Mouse (Mus musculus) neural tube, postnatal 0 days (tissue): ENCODE data around the gene Ccdc120. TPM values are rescaled to one million over a fixed set of nuclear protein-coding genes. Genes with fewer than 3 reads are reported as not detected.

ENCODE experiments used
- polyA plus RNA-seq: library from polyadenylated mRNA; unstranded; fragments of >200 nt; fragmentation: Nextera tagmentation; extraction: Ambion mirVana; gene quantifications from 2 replicates; pipeline ENCODE4 v1.2.1, GENCODE M21; 2015

Gene Ccdc120
- 38.8 and 40.7 TPM in 2 replicates for polyA plus RNA-seq

DNA sequence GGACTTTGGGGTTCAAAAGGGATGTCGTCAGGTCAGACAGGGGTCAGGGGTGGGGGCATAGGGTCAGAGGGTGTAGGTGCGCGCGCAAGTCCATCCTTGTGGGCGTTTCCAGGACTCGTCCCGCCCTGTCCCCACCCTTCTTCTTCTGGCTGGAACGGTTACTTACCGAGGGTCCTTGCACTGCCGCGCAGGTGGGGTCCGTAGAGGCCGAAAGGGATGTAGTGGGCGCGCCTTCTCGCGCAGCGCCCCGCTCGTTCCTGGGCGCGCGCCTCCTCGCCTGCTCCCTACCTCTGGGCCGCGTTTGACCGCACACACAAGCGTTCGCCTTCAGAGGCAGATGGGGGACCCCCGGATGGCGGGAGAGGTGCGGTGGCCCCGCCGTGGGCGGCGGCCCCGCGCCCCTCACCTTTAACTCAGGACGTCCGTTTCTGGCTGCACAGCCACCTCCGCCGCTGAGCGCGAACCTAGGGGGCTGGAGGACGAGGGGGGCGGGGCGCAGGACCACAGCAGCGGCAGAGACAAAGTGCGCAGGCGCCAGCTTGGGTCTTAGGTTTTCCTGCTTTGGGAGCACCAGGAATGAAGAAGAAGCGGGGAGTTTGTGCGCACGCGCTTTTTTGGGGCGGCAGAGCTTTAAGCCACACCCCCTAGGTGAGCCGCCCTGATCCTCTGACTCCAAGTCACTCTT lies at the start of gene Ccdc120:
Gene Ccdc120, minus strand, starts transcription at position 474 of the 685 bp plus-strand sequence.

GRCm38 (mm10) chrX:7789542-7790136 lies 38.9 kb upstream of the Ccdc120 start, which contains the start of gene Gripap1:
TSS of gene Gripap1 (plus strand) at chrX:7789765.

GRCm38 (mm10) chrX:7762137-7762920 lies 11.6 kb upstream of the Ccdc120 start, which contains the start of gene Tfe3:
TSS of gene Tfe3 (plus strand) at chrX:7762560.

GRCm38 (mm10) chrX:7728215-7728921 lies 22.3 kb downstream of the Ccdc120 start, which contains the start of gene Praf2:
TSS of gene Praf2 (plus strand) at chrX:7728439.

GRCm38 (mm10) chrX:7721514-7722281 lies 29.0 kb downstream of the Ccdc120 start, which contains the start of gene Gm45208:
TSS of gene Gm45208 (plus strand) at chrX:7722245.

DNA sequence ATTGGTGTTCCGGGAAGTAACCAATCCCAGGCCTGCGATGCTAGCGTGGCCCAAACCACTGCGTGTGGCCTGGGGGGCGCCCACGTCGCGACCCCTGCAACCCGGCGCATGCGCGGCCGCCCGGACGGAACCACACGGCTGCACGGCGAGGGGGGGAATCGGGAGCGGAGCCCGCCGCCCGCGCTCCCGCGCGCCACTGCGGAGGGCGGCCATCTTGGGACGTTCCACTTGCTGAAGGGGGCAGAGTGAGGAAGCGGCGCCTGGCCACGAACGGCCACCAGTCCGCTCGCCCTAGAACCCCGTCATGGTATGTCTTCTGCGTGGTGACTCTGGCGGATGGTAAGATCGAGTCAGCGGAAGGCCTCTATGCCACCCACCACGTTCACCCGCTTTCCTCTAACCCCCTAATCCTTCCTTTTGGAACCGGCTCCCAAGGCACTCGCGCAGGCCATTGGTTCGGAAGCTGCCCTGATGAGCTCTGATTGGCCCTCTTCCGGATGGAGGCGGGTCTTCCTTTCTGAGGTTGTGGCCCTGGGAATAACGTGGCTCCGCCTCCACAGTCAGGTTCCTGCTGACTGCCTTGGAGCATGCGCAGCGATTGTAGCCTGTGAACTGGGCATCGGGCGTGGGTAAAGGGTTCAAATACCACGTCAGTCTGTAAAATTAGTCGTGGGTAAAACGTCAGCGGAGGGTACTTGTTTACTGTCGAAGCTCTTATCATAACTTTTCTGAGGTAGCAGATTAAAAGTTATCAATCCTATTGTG lies 36.4 kb downstream of the Ccdc120 start, which contains the start of gene Wdr45:
Gene Wdr45, plus strand, starts transcription at position 199 of the 765 bp plus-strand sequence.

DNA sequence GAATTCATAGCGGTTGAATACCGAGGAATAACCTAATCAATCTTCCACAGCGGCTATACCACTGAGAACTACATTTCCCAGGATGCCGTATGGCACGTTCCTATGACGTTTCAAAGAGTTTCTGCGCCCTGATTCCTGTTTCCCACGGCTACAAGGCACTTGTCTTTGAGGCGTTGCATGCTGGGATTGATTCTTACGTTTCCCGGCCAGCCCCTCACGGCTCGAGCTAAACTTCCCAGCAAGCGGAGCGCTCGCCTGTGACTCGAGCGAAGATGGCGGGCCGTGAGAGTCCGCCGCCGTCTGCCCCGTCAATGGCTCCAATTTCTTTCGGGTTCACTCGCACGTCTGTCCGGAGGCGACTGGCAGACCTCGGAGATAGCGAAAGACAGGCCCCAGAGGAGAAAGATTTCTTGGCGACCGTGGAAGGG lies 53.7 kb downstream of the Ccdc120 start, which contains the start of gene Gpkow:
Gene Gpkow, plus strand, starts transcription at position 178 of the 428 bp plus-strand sequence.

Other genes with a start within 250 kb of the Ccdc120 start
- gene Foxp3, start 177.3 kb downstream of the Ccdc120 start, polyA plus RNA-seq = 0.14 TPM in 1 of 2 replicates, not detected in the other
- 9.4 and 10.0 TPM in 2 replicates for gene Ppp1r3f, start 176.6 kb downstream of the Ccdc120 start, polyA plus RNA-seq
- 19.7 and 20.6 TPM in 2 replicates for gene Ccdc22, start 145.4 kb downstream of the Ccdc120 start, polyA plus RNA-seq
- 0.03 and 0.19 TPM in 2 replicates for gene Cacna1f, start 143.8 kb downstream of the Ccdc120 start, polyA plus RNA-seq
- gene Syp, start 112.4 kb downstream of the Ccdc120 start, polyA plus RNA-seq = 301 and 346 TPM in 2 replicates
- 1.6 and 1.8 TPM in 2 replicates for gene Prickle3, start 93.6 kb downstream of the Ccdc120 start, polyA plus RNA-seq
- 24.1 and 30.5 TPM in 2 replicates for gene Plp2, start 79.5 kb downstream of the Ccdc120 start, polyA plus RNA-seq
- gene Magix, start 69.7 kb downstream of the Ccdc120 start, polyA plus RNA-seq = 0.09 TPM in 1 of 2 replicates, not detected in the other
- gene Gpkow, start 53.8 kb downstream of the Ccdc120 start, polyA plus RNA-seq = 36.7 and 37.7 TPM in 2 replicates
- gene Wdr45, start 36.6 kb downstream of the Ccdc120 start, polyA plus RNA-seq = 32.1 and 33.5 TPM in 2 replicates
- 1.1 TPM in 1 of 2 replicates, not detected in the other for gene Gm45208, start 28.7 kb downstream of the Ccdc120 start, polyA plus RNA-seq
- gene Praf2, start 22.5 kb downstream of the Ccdc120 start, polyA plus RNA-seq = 127 and 148 TPM in 2 replicates
- 21.2 and 23.8 TPM in 2 replicates for gene Tfe3, start 11.7 kb upstream of the Ccdc120 start, polyA plus RNA-seq
- gene Gripap1, start 38.9 kb upstream of the Ccdc120 start, polyA plus RNA-seq = 52.2 and 56.6 TPM in 2 replicates
- 7.6 and 8.1 TPM in 2 replicates for gene Kcnd1, start 71.4 kb upstream of the Ccdc120 start, polyA plus RNA-seq
- 34.5 and 38.3 TPM in 2 replicates for gene Otud5, start 90.5 kb upstream of the Ccdc120 start, polyA plus RNA-seq
- 27.0 and 30.5 TPM in 2 replicates for gene Pim2, start 127.4 kb upstream of the Ccdc120 start, polyA plus RNA-seq
- 50.9 and 54.9 TPM in 2 replicates for gene Slc35a2, start 133.1 kb upstream of the Ccdc120 start, polyA plus RNA-seq
- gene Pqbp1, start 148.4 kb upstream of the Ccdc120 start, polyA plus RNA-seq = 190 and 200 TPM in 2 replicates
- 124 and 134 TPM in 2 replicates for gene Timm17b, start 148.5 kb upstream of the Ccdc120 start, polyA plus RNA-seq
- gene Gm10491, start 156.9 kb upstream of the Ccdc120 start, polyA plus RNA-seq = not detected in 2 replicates
- not detected in 2 replicates for gene Gm10490, start 158.6 kb upstream of the Ccdc120 start, polyA plus RNA-seq
- gene Pcsk1n, start 168.9 kb upstream of the Ccdc120 start, polyA plus RNA-seq = 611 and 654 TPM in 2 replicates
- not detected in 2 replicates for gene Eras, start 177.7 kb upstream of the Ccdc120 start, polyA plus RNA-seq
- gene Hdac6, start 197.0 kb upstream of the Ccdc120 start, polyA plus RNA-seq = 43.4 and 50.9 TPM in 2 replicates
- gene Gata1, start 227.2 kb upstream of the Ccdc120 start, polyA plus RNA-seq = not detected in 2 replicates